Mouse (Mus musculus) hindbrain, embryonic 11.5 days (tissue): ENCODE results near the gene Fcho2. TPM values are rescaled to one million over a fixed set of nuclear protein-coding genes. Genes with fewer than 3 reads are reported as not detected.

Experiments
- ATAC-seq: fragments of 200-750 bp; cut with Nextera tagmentation; 2 replicates; pipeline ENCODE4 v1.8.0; 2017; ENCODE audit warnings: mild to moderate bottlenecking, moderate TSS enrichment, moderate library complexity; ENCODE audit not compliant: low FRiP score
- DNase-seq: peaks from one replicate; pipeline ENCODE4 v3.0.0-alpha.2; 2015; ENCODE audit warnings: low spot score
- H3K27ac ChIP-seq: fragments of 300-500 bp; sonication (generic); 2 replicates; pipeline ENCODE4 v1.5.1; 2014; ENCODE audit warnings: mild to moderate bottlenecking, low read depth, low read length
- H3K27me3 ChIP-seq: fragments of 300-500 bp; sonication (generic); 2 replicates; pipeline ENCODE4 v1.6.1; 2014; ENCODE audit warnings: mild to moderate bottlenecking, low read length, moderate library complexity, mixed read lengths; ENCODE audit not compliant: control insufficient read depth, insufficient read depth
- H3K36me3 ChIP-seq: fragments of 300-500 bp; sonication (generic); 2 replicates; pipeline ENCODE4 v1.6.1; 2014; ENCODE audit warnings: mild to moderate bottlenecking, low read length, moderate library complexity, mixed read lengths; ENCODE audit not compliant: control insufficient read depth, insufficient read depth
- H3K4me1 ChIP-seq: fragments of 300-500 bp; sonication (generic); replicated peaks from 2 replicates; pipeline ENCODE4 v1.6.1; 2014; ENCODE audit warnings: low read length, mixed read lengths; ENCODE audit not compliant: control insufficient read depth, insufficient read depth
- H3K4me2 ChIP-seq: fragments of 300-500 bp; sonication (generic); replicated peaks from 2 replicates; pipeline ENCODE4 v1.6.1; 2014; ENCODE audit warnings: mild to moderate bottlenecking, low read depth, low read length
- H3K4me3 ChIP-seq: fragments of 300-500 bp; sonication (generic); 2 replicates; pipeline ENCODE4 v1.5.1; 2014; ENCODE audit warnings: low read depth, low read length
- H3K9ac ChIP-seq: fragments of 300-500 bp; sonication (generic); 2 replicates; pipeline ENCODE4 v1.6.1; 2014; ENCODE audit warnings: low read depth, low read length
- H3K9me3 ChIP-seq: fragments of 300-500 bp; sonication (generic); 2 replicates; pipeline ENCODE4 v1.6.1; 2016; ENCODE audit warnings: low read length; ENCODE audit not compliant: control insufficient read depth
- WGBS: fragments of 180-500 bp; shearing (Covaris S2); extraction: QIAGEN DNeasy Blood & Tissue Kit; methylation state at CpG from one replicate; pipeline ENCODE4 v1.1.7; 2014; 5-methylcytosine and 5-hydroxymethylcytosine counted together
- polyA plus RNA-seq: library from polyadenylated mRNA; unstranded; fragments of >200 nt; fragmentation: Nextera tagmentation; extraction: Ambion mirVana; gene quantifications from 2 replicates; pipeline ENCODE4 v1.2.1, GENCODE M21; 2014

Gene Fcho2
- polyA plus RNA-seq, 1 experiment from 2014 or later = 35.5 TPM

DNA sequence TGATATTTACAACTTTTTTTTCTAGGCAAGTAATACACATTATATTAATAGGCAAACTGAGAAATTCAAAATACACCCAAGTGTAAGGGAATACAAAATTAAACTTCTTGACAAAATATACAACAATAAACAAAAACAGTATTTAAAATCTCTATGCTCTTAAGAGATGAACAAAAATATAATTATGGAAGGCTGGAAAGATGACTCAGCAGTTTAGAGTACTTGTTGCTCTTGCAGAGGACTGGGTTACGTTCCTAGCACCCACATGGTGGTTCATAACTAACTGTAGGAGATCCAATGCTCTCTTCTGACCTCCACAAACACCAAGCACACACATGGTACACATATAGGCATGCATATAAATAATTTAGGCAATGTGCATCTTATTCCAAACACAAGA, 22.4 kb downstream of the Fcho2 start:
- H3K4me2 ChIP-seq = no peak overlapping the region
- DNase-seq (no peak), ATAC-seq (no peak)
- H3K9ac ChIP-seq = no peak overlapping the region
- no peak overlapping the region for H3K4me3 ChIP-seq
- no peak overlapping the region for H3K27ac ChIP-seq
- H3K4me1 ChIP-seq = no peaks in the 10 kb centered on the region
- no peaks in the 10 kb centered on the region for H3K36me3 ChIP-seq
- 95% methylated on average over 1 of the region's 1 CpGs for WGBS
- no peaks in the 10 kb centered on the region for H3K9me3 ChIP-seq
- no peaks in the 10 kb centered on the region for H3K27me3 ChIP-seq

DNA sequence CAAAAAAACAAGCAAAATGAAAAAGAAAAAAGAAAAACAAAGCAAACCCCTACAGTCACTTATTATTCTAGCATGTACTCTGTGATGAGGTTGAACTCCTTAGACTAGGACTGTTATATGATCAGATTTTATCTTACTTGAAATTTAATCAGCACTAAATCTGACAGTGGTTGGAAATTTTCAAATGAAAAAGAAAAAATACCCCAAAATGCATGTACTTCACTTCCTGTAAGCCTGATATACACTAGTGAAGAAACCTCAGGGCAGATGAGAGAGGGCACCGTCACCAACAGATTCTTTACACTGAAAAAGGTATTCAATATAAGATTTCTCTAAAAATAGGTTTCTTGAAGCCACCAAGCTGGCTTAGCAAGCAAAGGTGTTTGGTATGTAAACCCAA, 23.6 kb downstream of the Fcho2 start:
- ATAC-seq (no peak), DNase-seq (no peak)
- no peaks in the 10 kb centered on the region for H3K27me3 ChIP-seq
- H3K27ac ChIP-seq = no peak overlapping the region
- H3K4me3 ChIP-seq = no peak overlapping the region
- no peak overlapping the region for H3K9ac ChIP-seq
- no peak overlapping the region for H3K4me2 ChIP-seq
- no peaks in the 10 kb centered on the region for H3K36me3 ChIP-seq
- no peaks in the 10 kb centered on the region for H3K4me1 ChIP-seq
- H3K9me3 ChIP-seq = no peaks in the 10 kb centered on the region
- WGBS = 100% methylated on average over 1 of the region's 1 CpGs

DNA sequence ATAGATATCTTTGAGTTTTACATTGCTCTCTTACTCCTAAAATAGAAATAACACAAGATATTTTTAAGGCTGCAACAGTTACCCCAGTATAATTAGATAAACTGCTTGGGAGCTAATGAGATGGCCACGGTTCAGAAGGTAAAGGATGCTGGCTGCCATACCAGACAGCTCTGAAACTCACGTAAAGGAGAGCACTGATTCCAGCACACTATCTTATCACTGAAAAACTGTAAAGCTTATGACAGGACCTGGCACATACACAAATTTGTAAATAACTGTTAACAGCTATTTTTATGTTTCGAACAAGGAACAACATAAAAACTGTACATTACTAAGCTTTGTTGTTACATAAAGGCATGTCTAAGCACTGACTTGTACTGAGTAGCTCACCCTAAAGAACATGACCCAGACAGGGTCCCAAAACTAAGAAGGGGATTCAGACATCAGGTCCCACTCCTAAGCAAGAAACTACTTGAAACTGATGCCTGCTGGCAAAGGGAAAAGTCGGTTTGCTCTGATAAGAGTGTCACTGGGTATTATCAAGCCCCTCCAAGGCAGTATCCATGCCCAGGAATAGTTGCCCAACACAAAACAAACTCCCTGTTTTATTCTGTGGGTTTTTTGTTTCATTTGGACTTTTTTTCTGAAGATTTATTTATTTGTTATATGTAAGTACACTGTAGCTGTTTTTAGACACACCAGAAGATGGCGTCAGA, 28.1 kb downstream of the Fcho2 start:
- 94% methylated on average over 5 of the region's 5 CpGs for WGBS
- no peaks in the 10 kb centered on the region for H3K36me3 ChIP-seq

DNA sequence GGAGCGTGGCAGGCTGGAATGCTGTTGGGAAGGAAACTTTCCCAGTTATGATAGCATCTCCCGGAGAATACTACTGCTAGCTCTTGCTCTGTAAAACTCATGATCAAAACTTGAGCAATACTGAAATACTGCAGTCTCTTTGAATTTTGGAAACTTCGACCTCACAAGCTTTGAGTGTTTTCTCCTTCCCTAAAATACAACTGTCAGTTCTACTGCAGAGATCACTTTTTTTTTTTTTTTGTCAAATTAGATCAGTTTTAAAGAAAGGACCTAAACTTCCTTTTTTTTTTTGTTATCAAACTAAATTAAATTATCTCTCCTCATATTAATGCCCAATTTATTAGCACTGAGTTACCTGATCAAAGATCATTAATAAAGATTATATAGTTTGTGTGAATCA, 37.3 kb downstream of the Fcho2 start:
- WGBS = 97% methylated on average over 3 of the region's 3 CpGs

More for the DNA sequence above, 28.1 kb downstream of the Fcho2 start:
- no peak overlapping the region for H3K9ac ChIP-seq
- no peak overlapping the region for H3K4me2 ChIP-seq
- ATAC-seq (no peak), DNase-seq (no peak)
- H3K4me3 ChIP-seq = no peak overlapping the region
- H3K4me1 ChIP-seq = no peaks in the 10 kb centered on the region
- no peaks in the 10 kb centered on the region for H3K9me3 ChIP-seq
- no peaks in the 10 kb centered on the region for H3K27me3 ChIP-seq
- H3K27ac ChIP-seq = no peak overlapping the region

DNA sequence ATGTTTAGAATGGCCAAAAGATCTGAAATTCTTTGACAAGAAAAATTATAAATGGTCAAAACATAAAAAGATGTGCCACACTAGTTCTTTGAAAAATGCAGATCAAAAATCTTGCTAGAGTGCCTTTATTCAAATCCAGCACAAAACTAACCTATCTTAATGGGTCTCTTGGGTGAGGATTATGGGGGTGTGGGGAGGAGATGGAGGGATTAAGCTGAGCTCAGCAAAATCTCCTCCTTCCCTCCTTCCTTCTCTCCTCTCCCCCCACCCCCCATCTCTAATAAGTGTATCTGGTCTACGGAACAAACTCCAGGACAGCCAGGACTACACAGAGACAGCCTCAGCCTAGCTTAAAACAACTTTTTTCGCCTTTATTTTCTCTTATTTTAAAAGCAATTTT, 43.8 kb downstream of the Fcho2 start:
- WGBS = 90% methylated on average over 2 of the region's 2 CpGs
- Histone ChIP-seq H3K9ac (no peak overlapping the region), H3K4me1 (no peaks in the 10 kb centered on the region), H3K4me2 (no peak overlapping the region), H3K9me3 (no peaks in the 10 kb centered on the region), H3K36me3 (no peaks in the 10 kb centered on the region), H3K27me3 (no peaks in the 10 kb centered on the region), H3K27ac (no peak overlapping the region), H3K4me3 (no peak overlapping the region)
- ATAC-seq = no peak
- DNase-seq = no peak

More for the DNA sequence above, 37.3 kb downstream of the Fcho2 start:
- H3K4me2 ChIP-seq = no peak overlapping the region
- H3K27ac ChIP-seq = no peak overlapping the region
- H3K4me3 ChIP-seq = no peak overlapping the region
- no peaks in the 10 kb centered on the region for H3K36me3 ChIP-seq
- no peaks in the 10 kb centered on the region for H3K27me3 ChIP-seq
- H3K9ac ChIP-seq = no peak overlapping the region
- DNase-seq (no peak), ATAC-seq (no peak)
- no peaks in the 10 kb centered on the region for H3K9me3 ChIP-seq
- H3K4me1 ChIP-seq = no peaks in the 10 kb centered on the region

DNA sequence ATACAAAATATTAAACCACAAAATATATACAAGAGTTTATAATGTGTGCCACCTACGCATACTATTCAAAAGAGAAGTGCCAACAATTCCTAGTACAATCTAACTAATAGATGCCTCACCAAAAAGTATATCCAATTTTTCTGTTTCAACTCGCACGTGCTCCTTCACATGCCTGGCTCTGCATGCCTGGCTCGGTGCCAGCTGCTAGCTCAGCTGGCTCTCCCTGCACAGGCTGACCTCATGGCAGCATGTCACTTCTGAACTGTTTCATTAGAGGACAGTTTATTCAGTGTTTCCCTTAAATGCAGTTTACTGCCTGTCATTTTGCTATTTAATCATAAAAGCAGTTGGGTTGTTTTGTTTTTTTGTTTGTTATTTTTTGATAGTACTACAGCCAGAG, 46.9 kb downstream of the Fcho2 start:
- H3K4me2 ChIP-seq = no peak overlapping the region
- no peak overlapping the region for H3K4me3 ChIP-seq
- peak; percentile 65 for DNase-seq
- H3K9me3 ChIP-seq = no peaks in the 10 kb centered on the region
- H3K9ac ChIP-seq = no peak overlapping the region
- H3K36me3 ChIP-seq = no peaks in the 10 kb centered on the region
- no peak for ATAC-seq
- H3K27me3 ChIP-seq = no peaks in the 10 kb centered on the region
- WGBS = 67% methylated on average over 4 of the region's 4 CpGs
- no peaks in the 10 kb centered on the region for H3K4me1 ChIP-seq
- H3K27ac ChIP-seq = no peak overlapping the region

DNA sequence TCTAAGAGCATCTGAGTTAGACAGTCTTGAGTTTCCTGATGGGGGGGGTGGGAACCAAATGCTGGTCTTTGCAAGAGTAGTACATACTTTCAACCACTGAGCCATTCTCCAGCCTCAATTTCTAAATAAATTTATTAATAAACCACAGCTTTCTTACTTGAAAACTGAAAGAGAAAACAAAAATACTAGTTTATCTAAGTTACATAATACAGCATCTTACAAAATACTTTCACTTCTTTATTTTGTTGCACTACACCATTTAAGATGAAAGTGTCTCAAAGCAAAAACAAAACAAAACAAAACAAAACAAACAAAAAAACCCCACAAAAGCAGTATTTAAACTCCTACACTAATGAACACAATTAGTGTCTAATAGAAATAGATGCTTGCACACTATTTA, 53.5 kb downstream of the Fcho2 start:
- Histone ChIP-seq H3K4me2 (no peak overlapping the region), H3K4me3 (no peak overlapping the region), H3K4me1 (no peaks in the 10 kb centered on the region), H3K27me3 (no peaks in the 10 kb centered on the region), H3K27ac (no peak overlapping the region), H3K9me3 (no peaks in the 10 kb centered on the region), H3K9ac (no peak overlapping the region), H3K36me3 (no peaks in the 10 kb centered on the region)
- DNase-seq (no peak), ATAC-seq (no peak)

DNA sequence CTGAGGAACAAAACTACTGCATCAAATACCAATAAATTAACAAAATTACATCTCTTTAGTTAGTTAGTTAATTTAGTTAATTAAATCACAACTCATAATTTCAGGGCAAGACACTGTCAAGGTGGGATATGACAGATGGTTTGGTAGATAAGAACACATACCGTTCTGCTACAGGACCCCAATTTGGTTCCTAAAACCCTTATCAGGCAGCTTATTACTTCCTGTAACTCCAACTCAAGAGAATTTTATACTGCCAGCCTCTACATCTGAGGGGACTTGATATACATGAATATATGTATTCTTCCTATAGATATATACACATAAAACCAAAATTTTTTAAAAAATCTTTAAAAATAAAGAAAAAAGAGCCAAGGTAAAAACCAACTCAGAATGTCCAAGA, 59.4 kb downstream of the Fcho2 start:
- Histone ChIP-seq H3K27me3 (no peaks in the 10 kb centered on the region), H3K27ac (no peak overlapping the region), H3K9ac (no peak overlapping the region), H3K4me1 (no peaks in the 10 kb centered on the region), H3K36me3 (no peaks in the 10 kb centered on the region), H3K4me2 (no peak overlapping the region), H3K9me3 (no peaks in the 10 kb centered on the region), H3K4me3 (no peak overlapping the region)
- DNase-seq = no peak
- no peak for ATAC-seq
- WGBS = 82% methylated on average over 1 of the region's 1 CpGs

DNA sequence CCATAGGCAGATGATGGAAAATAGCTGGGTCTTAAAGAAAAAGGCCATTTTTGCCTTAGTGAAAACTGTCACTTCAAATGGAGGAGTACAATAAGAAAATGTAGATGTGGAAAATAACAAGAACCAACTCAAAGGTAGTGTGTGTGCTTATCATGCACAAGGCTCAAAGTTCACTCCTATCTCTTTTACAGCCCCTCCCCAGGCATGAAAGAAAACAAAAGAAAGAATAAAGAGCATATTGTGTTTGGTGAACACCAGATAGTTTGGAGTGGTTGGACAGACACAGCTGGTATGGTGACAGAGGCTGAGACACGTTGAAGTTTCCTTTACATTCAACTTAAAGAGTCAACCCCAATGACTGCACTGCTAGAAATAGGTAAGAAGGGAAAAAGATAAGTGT, 70.6 kb downstream of the Fcho2 start:
- Histone ChIP-seq H3K4me1 (no peaks in the 10 kb centered on the region), H3K4me2 (no peak overlapping the region), H3K36me3 (0 out of 2 replicates have a peak, but pooled peaks cover 3% of the 10 kb centered on the region), H3K4me3 (no peak overlapping the region), H3K9me3 (no peaks in the 10 kb centered on the region), H3K27ac (no peak overlapping the region), H3K9ac (no peak overlapping the region), H3K27me3 (no peaks in the 10 kb centered on the region)
- DNase-seq = no peak
- no peak for ATAC-seq
- 77% methylated on average over 1 of the region's 1 CpGs for WGBS
